Mouse (Mus musculus) forebrain, postnatal 0 days (tissue): ENCODE data around the gene Rbbp6. TPM values are rescaled to one million over a fixed set of nuclear protein-coding genes. Genes with fewer than 3 reads are reported as not detected.
A peak's percentile ranks its signal among the peaks of the same experiment; 100 is the strongest.

ENCODE experiments used
- ATAC-seq: fragments of 200-750 bp; cut with Nextera tagmentation; 2 replicates; pipeline ENCODE4 v1.8.0; 2017; ENCODE audit warnings: mild to moderate bottlenecking, moderate library complexity
- DNase-seq: peaks from one replicate; pipeline ENCODE4 v3.0.0-alpha.2; 2015
- H3K27ac ChIP-seq: fragments of 300-500 bp; sonication (generic); 2 replicates; pipeline ENCODE4 v1.5.1; 2014; ENCODE audit warnings: low read depth, mild to moderate bottlenecking, antibody characterized with exemption, low read length, moderate library complexity, mixed read lengths
- H3K27me3 ChIP-seq: fragments of 300-500 bp; sonication (generic); 2 replicates; pipeline ENCODE4 v1.6.1; 2014; ENCODE audit warnings: mild to moderate bottlenecking, low read length, mixed read lengths; ENCODE audit not compliant: insufficient read depth
- H3K36me3 ChIP-seq: fragments of 300-500 bp; sonication (generic); 2 replicates; pipeline ENCODE4 v1.6.1; 2014; ENCODE audit warnings: mild to moderate bottlenecking, moderate library complexity; ENCODE audit not compliant: insufficient read depth
- H3K4me1 ChIP-seq: fragments of 300-500 bp; sonication (generic); 2 replicates; pipeline ENCODE4 v1.6.1; 2014; ENCODE audit warnings: antibody characterized with exemption; ENCODE audit not compliant: insufficient read depth
- H3K4me2 ChIP-seq: fragments of 300-500 bp; sonication (generic); 2 replicates; pipeline ENCODE4 v1.6.1; 2014; ENCODE audit warnings: low read depth, mild to moderate bottlenecking, moderate library complexity
- H3K4me3 ChIP-seq: fragments of 300-500 bp; sonication (generic); 2 replicates; pipeline ENCODE4 v1.5.1; 2014; ENCODE audit warnings: low read depth, low read length, mixed read lengths
- H3K9ac ChIP-seq: fragments of 300-500 bp; sonication (generic); 2 replicates; pipeline ENCODE4 v1.6.1; 2014; ENCODE audit warnings: mild to moderate bottlenecking
- H3K9me3 ChIP-seq: fragments of 300-500 bp; sonication (generic); 2 replicates; pipeline ENCODE4 v1.6.1; 2016; ENCODE audit warnings: low read length
- CTCF ChIP-seq: sonication (generic); IDR thresholded peaks from 2 replicates; pipeline ENCODE4 v1.5.1; 2016; ENCODE audit warnings: antibody characterized with exemption, control low read depth, low read depth
- WGBS: fragments of 180-500 bp; shearing (Covaris S2); extraction: QIAGEN DNeasy Blood & Tissue Kit; methylation state at CpG from one replicate; pipeline ENCODE4 v1.1.7; 2014; 5-methylcytosine and 5-hydroxymethylcytosine counted together
- polyA plus RNA-seq: library from polyadenylated mRNA; unstranded; fragments of >200 nt; fragmentation: Nextera tagmentation; extraction: Ambion mirVana; gene quantifications from 2 replicates; pipeline ENCODE4 v1.2.1, GENCODE M21; 2015
- total RNA-seq: library from RNA; depleted of rRNA; stranded (reverse); fragments of >200 nt; gene quantifications from 2 replicates; pipeline ENCODE4 v1.2.3, GENCODE M21; 2014

Rbbp6 gene
- total and polyA plus RNA-seq, 2 experiments from 2014 or later = 21.4 to 53.6 TPM

- Histone ChIP-seq H3K27ac (no peak overlapping the region), H3K4me1 (no peaks in the 10 kb centered on the region), H3K9ac (no peak overlapping the region), H3K9me3 (no peaks in the 10 kb centered on the region), H3K36me3 (no peaks in the 10 kb centered on the region), H3K27me3 (no peaks in the 10 kb centered on the region), H3K4me3 (no peak overlapping the region), H3K4me2 (no peak overlapping the region)
- no peak for TF ChIP-seq CTCF
- DNase-seq = no peak
- WGBS = 93% methylated on average over 7 of the region's 7 CpGs
- no peak for ATAC-seq
Measured at GRCm38 (mm10) chr7:123014729-123015128, 49.2 kb downstream of the Rbbp6 start.

- no peak overlapping the region for H3K27ac ChIP-seq
- H3K9me3 ChIP-seq = no peaks in the 10 kb centered on the region
- no peaks in the 10 kb centered on the region for H3K36me3 ChIP-seq
- no peaks in the 10 kb centered on the region for H3K4me1 ChIP-seq
- no peak for DNase-seq
- WGBS = 31% methylated on average over 3 of the region's 3 CpGs
- no peak overlapping the region for H3K4me2 ChIP-seq
- ATAC-seq = no peak
- H3K9ac ChIP-seq = no peak overlapping the region
- TF ChIP-seq CTCF = peak; percentile 76
- H3K4me3 ChIP-seq = no peak overlapping the region
- H3K27me3 ChIP-seq = no peaks in the 10 kb centered on the region
Measured at GRCm38 (mm10) chr7:123017627-123018026, 52.1 kb downstream of the Rbbp6 start.

GRCm38 (mm10) chr7:123025123-123025522 is 59.6 kb downstream of the Rbbp6 start:
- WGBS = 63% methylated on average over 9 of the region's 9 CpGs
- Histone ChIP-seq H3K36me3 (no peaks in the 10 kb centered on the region), H3K9me3 (no peaks in the 10 kb centered on the region), H3K4me1 (peaks cover 3% of the 10 kb centered on the region; the same call in 1 of the 2 replicates), H3K27ac (no peak overlapping the region), H3K4me2 (no peak overlapping the region), H3K4me3 (no peak overlapping the region), H3K27me3 (no peaks in the 10 kb centered on the region), H3K9ac (no peak overlapping the region)
- no peak for ATAC-seq
- no peak for DNase-seq
- TF ChIP-seq CTCF = no peak

- peaks cover 15% of the 10 kb centered on the region for H3K4me1 ChIP-seq
- H3K4me3 ChIP-seq = peak overlapping the region; percentile 50
- H3K4me2 ChIP-seq = peak overlapping the region; percentile 99
- H3K9me3 ChIP-seq = no peaks in the 10 kb centered on the region
- 7% methylated on average over 13 of the region's 13 CpGs for WGBS
- H3K36me3 ChIP-seq = no peaks in the 10 kb centered on the region
- ATAC-seq = peak; percentile 42
- H3K27me3 ChIP-seq = no peaks in the 10 kb centered on the region
- no peak for TF ChIP-seq CTCF
- peak overlapping the region; percentile 75 for H3K9ac ChIP-seq
- DNase-seq = no peak
- peak overlapping the region; percentile 87 for H3K27ac ChIP-seq
Measured at GRCm38 (mm10) chr7:123030295-123030694, 64.8 kb downstream of the Rbbp6 start.

GRCm38 (mm10) chr7:123030709-123031181 is 65.3 kb downstream of the Rbbp6 start:
- Histone ChIP-seq H3K36me3 (no peaks in the 10 kb centered on the region), H3K9ac (peak overlapping the region; percentile 75), H3K9me3 (no peaks in the 10 kb centered on the region), H3K4me1 (peaks cover 15% of the 10 kb centered on the region), H3K4me3 (peak overlapping the region; percentile 50), H3K27me3 (no peaks in the 10 kb centered on the region), H3K4me2 (peak overlapping the region; percentile 99), H3K27ac (peak overlapping the region; percentile 87)
- TF ChIP-seq CTCF = no peak
- peak; percentile 92 for DNase-seq
- WGBS = 2% methylated on average over 21 of the region's 21 CpGs
- no peak; the same call in 1 of the 2 replicates for ATAC-seq

GRCm38 (mm10) chr7:123031211-123031743 is 65.8 kb downstream of the Rbbp6 start:
- Histone ChIP-seq H3K27ac (peak overlapping the region; percentile 87), H3K36me3 (no peaks in the 10 kb centered on the region), H3K4me2 (peak overlapping the region; percentile 99), H3K9me3 (no peaks in the 10 kb centered on the region), H3K4me1 (peaks cover 15% of the 10 kb centered on the region), H3K9ac (peak overlapping the region; percentile 75), H3K27me3 (no peaks in the 10 kb centered on the region), H3K4me3 (peak overlapping the region; percentile 50)
- 2% methylated on average over 12 of the region's 12 CpGs for WGBS
- DNase-seq = peak; percentile 49
- TF ChIP-seq CTCF = no peak
- peak; percentile 93 for ATAC-seq

- no peaks in the 10 kb centered on the region for H3K27me3 ChIP-seq
- no peak overlapping the region for H3K27ac ChIP-seq
- WGBS = 83% methylated on average over 8 of the region's 8 CpGs
- H3K4me1 ChIP-seq = peaks cover 11% of the 10 kb centered on the region; the same call in 1 of the 2 replicates
- H3K9ac ChIP-seq = no peak overlapping the region
- H3K4me3 ChIP-seq = no peak overlapping the region
- no peaks in the 10 kb centered on the region for H3K36me3 ChIP-seq
- H3K4me2 ChIP-seq = no peak overlapping the region
- DNase-seq (no peak), ATAC-seq (no peak)
- TF ChIP-seq CTCF = no peak
- H3K9me3 ChIP-seq = no peaks in the 10 kb centered on the region
Measured at GRCm38 (mm10) chr7:123035314-123035713, 69.8 kb downstream of the Rbbp6 start.
